Mouse (Mus musculus): ENCODE data around the gene Nmur1.

DNA sequence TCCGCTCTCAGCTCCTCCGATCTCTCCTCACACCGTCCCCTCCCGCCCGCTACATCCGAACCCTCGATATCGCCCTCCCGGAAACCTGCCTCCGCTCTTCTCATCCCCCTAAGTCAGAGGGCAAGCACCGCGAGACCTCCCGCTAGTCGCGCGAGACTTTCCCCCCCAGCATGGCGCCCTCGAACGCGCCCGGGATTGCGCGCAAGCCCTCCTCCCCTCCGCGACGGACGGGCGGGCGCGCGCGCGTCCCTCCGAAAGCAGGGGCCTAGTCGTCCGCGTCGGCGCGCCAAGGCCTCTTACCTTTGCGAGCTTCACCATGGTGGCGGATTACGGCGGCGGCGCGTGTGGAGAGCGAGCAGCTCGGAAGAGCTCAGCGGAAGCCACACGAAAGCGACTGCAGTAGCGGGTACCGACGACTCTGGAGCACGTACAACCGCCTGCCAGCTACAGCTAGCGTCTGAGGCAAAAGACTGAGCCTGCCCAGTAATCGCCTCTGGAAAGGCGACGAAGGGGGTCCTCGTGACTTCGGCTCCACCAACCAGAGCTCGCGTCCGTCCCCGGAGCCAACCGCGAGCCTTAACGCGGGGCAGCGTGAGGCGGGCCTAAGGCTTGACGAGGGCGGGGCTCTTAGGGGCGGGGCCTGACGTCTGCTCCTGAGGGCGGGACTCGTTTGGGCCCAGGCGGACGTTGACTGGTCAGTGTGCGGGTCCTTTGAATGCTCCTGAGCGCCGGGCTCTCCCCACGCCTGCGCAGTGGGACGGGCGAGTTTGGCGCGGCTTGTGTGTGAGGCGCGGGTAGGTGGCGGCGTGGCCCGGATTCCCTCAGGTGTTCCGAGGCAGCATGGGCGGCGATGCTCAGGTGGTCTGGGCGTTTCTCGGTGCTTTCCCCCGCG is 66.9 kb downstream of the Nmur1 start, which contains the start of gene Ncl:
- TF ChIP-seq CTCF (IDR thresholded peaks at IDR 0.05; ENCODE audit: low read depth): 0 out of 2 replicates have a peak, but pooled peaks have one; percentile 2
- TF ChIP-seq EP300 (IDR thresholded peaks at IDR 0.05; ENCODE audit: low read depth): no peak; the same call in 1 of the 2 replicates
